Mouse (Mus musculus): Measurements from ENCODE around the gene Gm10436.
"Not testable (repeated sequence)": the region's sequence is repeated elsewhere in the genome, so short reads cannot be mapped to it uniquely, and the experiment has no call there.

GRCm38 (mm10) chr12:88211458-88211857, 29.6 kb upstream of the Gm10436 start:
- not testable (repeated sequence) for TF ChIP-seq CTCF, EP300 (IDR thresholded peaks at IDR 0.05; ENCODE audit: low read depth)
